Mouse (Mus musculus) forebrain, embryonic 16.5 days (tissue): ENCODE results near the gene Gm10382. TPM values are rescaled to one million over a fixed set of nuclear protein-coding genes. Genes with fewer than 3 reads are reported as not detected.
A peak's percentile ranks its signal among the peaks of the same experiment; 100 is the strongest.

Source experiments
- ATAC-seq: fragments of 200-750 bp; cut with Nextera tagmentation; 2 replicates; pipeline ENCODE4 v1.8.0; 2017; ENCODE audit warnings: mild to moderate bottlenecking, moderate library complexity
- H3K27ac ChIP-seq: fragments of 300-500 bp; sonication (generic); 2 replicates; pipeline ENCODE4 v1.5.1; 2014; ENCODE audit warnings: low read length, control low read depth
- H3K27me3 ChIP-seq: fragments of 300-500 bp; sonication (generic); replicated peaks from 2 replicates; pipeline ENCODE4 v1.6.1; 2014; ENCODE audit warnings: low read length; ENCODE audit not compliant: control insufficient read depth, insufficient read depth
- H3K36me3 ChIP-seq: fragments of 300-500 bp; sonication (generic); 2 replicates; pipeline ENCODE4 v1.6.1; 2014; ENCODE audit not compliant: control insufficient read depth, insufficient read depth
- H3K4me1 ChIP-seq: fragments of 300-500 bp; sonication (generic); replicated peaks from 2 replicates; pipeline ENCODE4 v1.6.1; 2014; ENCODE audit warnings: low read length; ENCODE audit not compliant: control insufficient read depth, insufficient read depth
- H3K4me2 ChIP-seq: fragments of 300-500 bp; sonication (generic); 2 replicates; pipeline ENCODE4 v1.6.1; 2014; ENCODE audit warnings: mild to moderate bottlenecking, low read length, control low read depth
- H3K4me3 ChIP-seq: fragments of 300-500 bp; sonication (generic); replicated peaks from 2 replicates; pipeline ENCODE4 v1.5.1; 2014; ENCODE audit warnings: mild to moderate bottlenecking, low read length, control low read depth
- H3K9ac ChIP-seq: fragments of 300-500 bp; sonication (generic); replicated peaks from 2 replicates; pipeline ENCODE4 v1.6.1; 2014; ENCODE audit warnings: low read depth, low read length, control low read depth
- H3K9me3 ChIP-seq: fragments of 300-500 bp; sonication (generic); 2 replicates; pipeline ENCODE4 v1.6.1; 2016; ENCODE audit warnings: low read length; ENCODE audit not compliant: control insufficient read depth
- WGBS: fragments of 180-500 bp; shearing (Covaris S2); extraction: QIAGEN DNeasy Blood & Tissue Kit; methylation state at CpG from one replicate; pipeline ENCODE4 v1.1.7; 2014; 5-methylcytosine and 5-hydroxymethylcytosine counted together
- polyA plus RNA-seq: library from polyadenylated mRNA; unstranded; fragments of >200 nt; fragmentation: Nextera tagmentation; extraction: Ambion mirVana; gene quantifications from 2 replicates; pipeline ENCODE4 v1.2.1, GENCODE M21; 2015

Gene Gm10382
- polyA plus RNA-seq, result 0.39 and 0.46 TPM in 2 replicates

DNA sequence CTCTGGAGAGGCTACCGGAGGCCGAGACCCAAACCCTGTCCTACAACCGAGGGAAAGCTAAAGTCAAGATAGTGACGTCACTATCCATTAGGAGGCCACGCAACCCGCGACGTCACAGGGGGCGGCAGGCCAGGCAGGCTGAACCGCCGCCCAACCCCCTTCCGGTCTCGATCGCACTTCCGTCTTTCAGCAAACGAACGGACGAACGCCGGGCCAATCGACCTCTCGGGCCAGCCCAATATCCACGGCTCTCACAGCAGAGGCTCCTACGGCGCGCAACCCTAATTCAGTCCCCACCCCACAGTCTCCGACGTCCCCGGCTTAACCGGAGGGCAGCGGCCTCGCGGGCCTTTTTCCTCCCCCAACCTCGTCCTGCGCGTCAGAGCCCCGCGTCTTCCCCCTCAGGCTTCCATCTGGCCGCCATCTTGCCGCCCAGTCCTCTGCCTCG, at the start of gene Gm10382:
Gm10382 (plus strand) TSS at position 192 of the 448 bp plus-strand sequence.
- H3K27ac ChIP-seq, result peak within 1 kb of the TSS; percentile 94

DNA sequence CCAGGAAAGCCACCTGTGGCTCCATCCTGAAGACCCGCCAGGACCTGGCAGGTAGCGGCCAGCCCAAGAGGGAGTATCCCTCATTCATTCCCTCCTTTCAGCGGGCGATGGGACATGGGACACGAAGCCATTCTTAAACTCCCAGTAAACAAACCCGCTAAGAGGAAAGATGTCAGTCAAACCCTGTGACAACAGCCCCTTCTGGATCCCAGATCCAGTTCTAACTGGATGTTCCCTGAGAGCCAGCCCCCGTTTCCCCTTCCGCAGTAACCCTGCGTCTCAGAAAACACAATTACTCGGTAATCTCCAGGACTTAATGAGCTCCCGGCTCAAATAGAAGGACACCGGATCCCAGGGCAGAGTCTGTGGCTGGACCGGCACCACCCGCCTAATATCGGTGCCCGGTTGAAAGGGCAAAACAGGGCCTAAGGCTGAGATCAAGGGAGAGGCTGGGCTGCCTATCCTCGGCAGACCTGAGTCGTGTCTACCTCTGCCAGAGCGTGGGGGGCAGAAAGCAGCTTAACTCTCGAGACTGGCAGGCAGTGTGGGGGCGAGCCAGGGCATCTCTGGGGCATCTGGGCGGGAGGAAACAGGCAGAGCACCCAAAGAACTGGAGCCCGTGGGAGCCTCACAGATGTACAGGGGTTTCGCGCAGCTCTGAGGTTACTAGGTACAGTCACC, 49.1 kb upstream of the Gm10382 start:
- peak overlapping the region; percentile 61 for H3K4me3 ChIP-seq
- H3K9ac ChIP-seq, result peak overlapping the region; percentile 75
- H3K9me3 ChIP-seq, result no peaks in the 10 kb centered on the region
- WGBS, result 3% methylated on average over 22 of the region's 25 CpGs
- peak; percentile 29 for ATAC-seq
- H3K27ac ChIP-seq, result no peak overlapping the region
- H3K4me2 ChIP-seq, result peak overlapping the region; percentile 92
- no peaks in the 10 kb centered on the region for H3K27me3 ChIP-seq
- no peaks in the 10 kb centered on the region for H3K36me3 ChIP-seq
- H3K4me1 ChIP-seq, result peaks cover 27% of the 10 kb centered on the region

More for the DNA sequence above, at the start of gene Gm10382:
- Histone ChIP-seq H3K36me3 (peaks cover 8% of the 10 kb centered on the region; the same call in 1 of the 2 replicates), H3K4me3 (peak within 1 kb of the TSS; percentile 94), H3K4me1 (peaks cover 42% of the 10 kb centered on the region), H3K4me2 (peak within 1 kb of the TSS; percentile 85), H3K9ac (peak within 1 kb of the TSS; percentile 74), H3K27me3 (no peaks in the 10 kb centered on the region), H3K9me3 (no peaks in the 10 kb centered on the region)
- 0 out of 2 replicates have a peak, but pooled peaks have one; percentile 1 for ATAC-seq
- under 1% methylated on average over 41 of the region's 41 CpGs for WGBS

DNA sequence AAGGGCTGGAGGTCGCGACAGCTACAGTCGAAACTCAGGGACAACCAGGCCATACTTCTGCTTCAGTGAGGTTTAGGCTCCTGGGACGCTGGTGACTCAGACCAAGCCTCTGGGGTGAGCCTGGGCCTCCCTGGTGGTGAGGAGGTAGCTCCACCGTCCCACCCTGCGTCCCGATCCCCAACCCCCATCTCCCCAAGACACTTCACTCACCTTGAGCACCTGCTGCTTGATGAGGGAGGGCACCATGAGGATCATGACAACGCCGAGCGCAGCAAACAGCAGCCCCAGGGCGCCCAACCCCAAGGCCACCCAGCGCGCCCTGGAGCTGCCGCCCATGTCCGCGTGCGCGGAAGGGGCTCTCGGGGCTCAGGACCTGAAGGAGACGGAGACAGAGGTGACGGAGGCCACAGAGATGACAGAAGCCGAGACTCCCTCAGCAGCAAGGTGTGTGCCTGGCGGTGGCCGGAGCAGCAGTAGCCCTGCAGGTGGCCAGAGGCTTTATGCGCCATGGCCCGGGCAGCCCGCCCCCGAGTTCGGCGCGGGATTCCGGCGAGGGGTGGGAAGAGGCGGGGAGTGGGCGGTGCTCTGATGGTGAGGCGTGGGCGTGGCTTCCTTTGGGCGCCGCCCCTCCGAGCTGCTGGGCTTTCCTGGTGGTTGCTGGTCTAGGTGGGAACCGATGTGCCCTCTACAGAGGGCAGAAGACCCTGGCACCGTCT, 48.4 kb upstream of the Gm10382 start, which contains the start of gene Scarb1:
Scarb1 (minus strand) TSS at position 548 of the 716 bp plus-strand sequence.
- Histone ChIP-seq H3K4me3 (peak within 1 kb of the TSS; percentile 61), H3K9me3 (no peaks in the 10 kb centered on the region), H3K4me1 (peaks cover 27% of the 10 kb centered on the region), H3K27ac (no peak within 1 kb of the TSS), H3K36me3 (no peaks in the 10 kb centered on the region), H3K4me2 (peak within 1 kb of the TSS; percentile 92), H3K9ac (peak within 1 kb of the TSS; percentile 75), H3K27me3 (no peaks in the 10 kb centered on the region)
- ATAC-seq, result peak; percentile 83
- under 1% methylated on average over 42 of the region's 42 CpGs for WGBS

DNA sequence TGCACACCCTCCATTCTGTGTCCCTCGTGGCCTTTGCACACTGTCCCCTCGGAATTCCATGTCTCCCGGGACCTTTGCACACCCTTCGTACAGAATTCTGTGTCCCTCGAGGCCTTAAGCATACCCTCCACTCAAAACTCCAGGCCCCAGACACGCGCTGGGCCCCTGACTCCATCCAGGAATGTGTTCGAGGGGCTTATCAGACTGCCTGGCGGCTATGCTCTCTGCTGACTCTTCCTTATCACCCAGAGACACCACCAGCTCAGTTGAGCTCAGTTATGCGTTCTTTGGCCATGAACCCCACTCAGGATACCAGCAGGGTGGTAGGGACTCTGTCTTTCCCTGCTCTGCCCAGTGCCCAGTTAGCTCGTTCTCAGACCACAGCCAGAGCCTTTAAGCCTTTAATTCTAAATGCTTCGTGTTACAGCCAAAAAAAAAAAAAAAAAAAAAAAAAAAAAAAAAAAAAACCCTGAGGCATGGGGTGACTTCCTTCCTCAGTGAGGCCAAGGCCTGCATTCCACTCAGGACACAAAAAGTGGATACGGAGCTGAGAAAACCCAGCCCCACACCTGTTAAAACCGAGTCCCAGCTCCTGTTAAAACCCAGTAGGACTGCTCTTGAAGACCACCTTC, 47.5 kb upstream of the Gm10382 start:
- no peaks in the 10 kb centered on the region for H3K9me3 ChIP-seq
- peak overlapping the region; percentile 75 for H3K9ac ChIP-seq
- peaks cover 27% of the 10 kb centered on the region for H3K4me1 ChIP-seq
- no peaks in the 10 kb centered on the region for H3K36me3 ChIP-seq
- 64% methylated on average over 14 of the region's 14 CpGs for WGBS
- H3K27me3 ChIP-seq, result no peaks in the 10 kb centered on the region
- H3K27ac ChIP-seq, result no peak overlapping the region
- H3K4me3 ChIP-seq, result peak overlapping the region; percentile 61
- ATAC-seq, result no peak; the same call in 1 of the 2 replicates
- peak overlapping the region; percentile 92 for H3K4me2 ChIP-seq

DNA sequence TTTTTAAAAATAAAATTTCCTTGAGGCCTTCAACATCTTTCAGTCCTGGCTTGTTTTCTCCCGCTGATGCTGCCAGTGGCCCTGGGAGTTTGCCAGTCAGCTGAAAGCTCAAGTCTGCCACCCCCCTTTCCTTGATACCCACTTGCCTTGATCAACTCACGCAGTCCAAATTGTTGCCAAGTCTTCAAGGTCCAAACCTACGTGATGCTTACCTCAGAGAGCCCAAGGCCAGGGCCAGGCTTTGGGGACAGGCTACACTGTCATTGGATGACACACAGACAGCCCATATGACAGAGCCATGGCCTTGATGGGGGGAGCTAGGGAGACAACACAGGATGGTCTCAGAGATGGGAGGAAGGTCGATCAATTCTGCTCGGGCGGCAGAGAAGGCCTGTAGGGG, 44.8 kb upstream of the Gm10382 start:
- Histone ChIP-seq H3K4me1 (peaks cover 23% of the 10 kb centered on the region), H3K9me3 (no peaks in the 10 kb centered on the region), H3K4me2 (no peak overlapping the region), H3K9ac (no peak overlapping the region), H3K36me3 (no peaks in the 10 kb centered on the region), H3K27ac (no peak overlapping the region), H3K27me3 (no peaks in the 10 kb centered on the region), H3K4me3 (no peak overlapping the region)
- 89% methylated on average over 6 of the region's 6 CpGs for WGBS
- no peak for ATAC-seq

DNA sequence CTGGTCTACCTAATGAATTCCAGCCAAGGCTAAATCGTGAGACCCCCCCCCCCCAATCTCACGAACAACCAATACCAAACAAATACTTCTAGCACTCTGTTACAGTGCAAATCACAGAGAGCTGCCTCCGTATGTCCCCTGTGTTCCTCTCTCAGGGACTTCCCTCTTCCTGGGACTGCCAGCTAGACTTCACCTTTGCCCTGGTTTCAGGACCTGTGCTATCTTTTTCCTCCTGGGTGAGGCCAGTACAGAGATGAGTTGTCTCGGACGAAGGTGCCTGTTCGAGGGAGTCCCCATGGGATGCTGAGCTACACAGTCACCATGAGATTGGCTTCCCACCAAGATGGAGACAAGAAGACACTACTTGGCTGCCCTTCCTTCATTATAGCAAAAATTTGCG, 41.1 kb upstream of the Gm10382 start:
- ATAC-seq, result no peak
- Histone ChIP-seq H3K36me3 (no peaks in the 10 kb centered on the region), H3K4me2 (no peak overlapping the region), H3K4me3 (no peak overlapping the region), H3K9ac (no peak overlapping the region), H3K27me3 (no peaks in the 10 kb centered on the region), H3K9me3 (no peaks in the 10 kb centered on the region), H3K4me1 (no peaks in the 10 kb centered on the region), H3K27ac (no peak overlapping the region)
- 71% methylated on average over 7 of the region's 7 CpGs for WGBS

DNA sequence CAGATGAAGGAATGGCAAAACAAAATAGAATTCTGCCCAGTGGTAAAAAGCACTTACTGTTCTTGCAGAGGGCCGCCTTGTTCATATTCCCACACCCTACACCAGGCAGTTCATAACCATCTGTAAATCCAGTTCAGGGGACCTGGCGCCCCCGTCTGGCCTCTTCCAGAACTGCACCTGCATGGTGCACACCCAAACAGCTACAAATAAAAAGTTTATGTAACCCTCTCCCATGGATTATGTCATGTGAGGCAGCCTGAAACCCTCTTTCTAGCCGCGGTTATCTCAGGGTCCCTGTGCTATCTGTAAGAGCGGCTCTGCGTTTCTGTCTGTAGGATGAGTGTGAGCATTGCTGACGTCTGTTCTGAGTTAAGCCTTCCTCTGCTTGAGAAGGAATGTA, 40.6 kb upstream of the Gm10382 start:
- Histone ChIP-seq H3K27ac (no peak overlapping the region), H3K36me3 (no peaks in the 10 kb centered on the region), H3K27me3 (no peaks in the 10 kb centered on the region), H3K9me3 (no peaks in the 10 kb centered on the region), H3K4me3 (no peak overlapping the region), H3K9ac (no peak overlapping the region), H3K4me1 (no peaks in the 10 kb centered on the region), H3K4me2 (no peak overlapping the region)
- WGBS, result 38% methylated on average over 8 of the region's 8 CpGs
- no peak for ATAC-seq

DNA sequence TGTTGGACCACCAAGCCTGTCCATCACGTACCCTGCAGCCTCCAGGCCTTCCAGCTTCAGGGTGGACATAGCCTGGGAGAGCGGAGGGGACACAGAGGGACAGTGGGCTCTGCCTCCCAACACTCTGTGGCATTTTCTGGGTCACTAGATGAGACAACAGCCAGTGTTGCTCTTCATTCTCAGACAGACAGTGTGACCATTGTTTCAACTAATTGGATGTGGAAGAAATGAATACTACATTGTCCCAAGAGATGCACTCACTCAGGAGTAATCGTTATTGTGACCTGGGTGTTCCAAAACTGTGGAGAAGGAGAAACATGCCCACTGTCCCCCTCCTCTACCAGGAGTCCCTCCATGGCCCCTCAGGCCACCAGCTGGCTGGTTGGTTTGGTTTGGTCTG, 39.7 kb upstream of the Gm10382 start:
- Histone ChIP-seq H3K4me1 (no peaks in the 10 kb centered on the region), H3K27ac (no peak overlapping the region), H3K36me3 (no peaks in the 10 kb centered on the region), H3K27me3 (no peaks in the 10 kb centered on the region), H3K4me3 (no peak overlapping the region), H3K4me2 (no peak overlapping the region), H3K9ac (no peak overlapping the region), H3K9me3 (no peaks in the 10 kb centered on the region)
- no peak for ATAC-seq
- 70% methylated on average over 3 of the region's 3 CpGs for WGBS

DNA sequence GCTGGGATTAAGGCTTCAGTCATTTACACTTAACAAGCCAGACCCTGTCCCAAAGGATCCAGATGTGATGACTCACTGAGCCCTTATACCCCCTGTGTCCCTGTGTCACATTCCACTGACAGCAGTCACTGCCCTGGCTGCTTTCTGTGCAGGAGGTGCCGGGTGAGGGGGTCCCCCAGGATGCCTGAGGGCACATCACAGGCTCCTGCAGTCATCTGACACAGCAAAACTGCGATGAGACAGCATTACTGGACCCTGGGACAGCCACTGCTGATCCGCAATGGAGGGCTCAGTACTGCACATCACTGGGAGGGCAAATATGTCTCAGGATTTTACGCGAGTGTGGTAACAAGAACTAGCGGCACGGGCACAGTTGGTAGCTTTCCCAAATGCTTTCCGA, 38.1 kb upstream of the Gm10382 start:
- no peak for ATAC-seq
- Histone ChIP-seq H3K9ac (no peak overlapping the region), H3K36me3 (no peaks in the 10 kb centered on the region), H3K27me3 (no peaks in the 10 kb centered on the region), H3K4me2 (no peak overlapping the region), H3K4me3 (no peak overlapping the region), H3K4me1 (no peaks in the 10 kb centered on the region), H3K9me3 (no peaks in the 10 kb centered on the region), H3K27ac (no peak overlapping the region)
- 84% methylated on average over 8 of the region's 8 CpGs for whole genome bisulfite sequencing
